Mouse (Mus musculus) lung, embryonic 15.5 days (tissue): ENCODE measurements at regions not wholly inside any gene's neighbourhood (a gene's known extent, or its start where the extent isn't known, plus 50 kb on each side); places are given as distances from the start of the nearest gene placed in this dataset.
"Not testable (repeated sequence)": the region's sequence is repeated elsewhere in the genome, so short reads cannot be mapped to it uniquely, and the experiment has no call there.

ENCODE experiments used
- ATAC-seq: fragments of 200-750 bp; cut with Nextera tagmentation; 2 replicates; pipeline ENCODE4 v1.8.0; 2017; ENCODE audit warnings: moderate number of reproducible peaks, borderline replicate concordance; ENCODE audit not compliant: low FRiP score, low TSS enrichment; ENCODE audit errors: extremely low read depth
- H3K27ac ChIP-seq: fragments of 300-500 bp; sonication (generic); 2 replicates; pipeline ENCODE4 v1.5.1; 2015; ENCODE audit warnings: moderate library complexity, mild to moderate bottlenecking, inconsistent platforms
- H3K27me3 ChIP-seq: fragments of 300-500 bp; sonication (generic); 2 replicates; pipeline ENCODE4 v1.6.1; 2015; ENCODE audit warnings: inconsistent platforms
- H3K36me3 ChIP-seq: fragments of 300-500 bp; sonication (generic); 2 replicates; pipeline ENCODE4 v1.6.1; 2015; ENCODE audit warnings: inconsistent platforms
- H3K4me1 ChIP-seq: fragments of 300-500 bp; sonication (generic); 2 replicates; pipeline ENCODE4 v1.6.1; 2015; ENCODE audit warnings: inconsistent platforms
- H3K4me2 ChIP-seq: fragments of 300-500 bp; sonication (generic); 2 replicates; pipeline ENCODE4 v1.6.1; 2015; ENCODE audit warnings: inconsistent platforms, mild to moderate bottlenecking, moderate library complexity
- H3K4me3 ChIP-seq: fragments of 300-500 bp; sonication (generic); 2 replicates; pipeline ENCODE4 v1.5.1; 2015; ENCODE audit warnings: mild to moderate bottlenecking, inconsistent platforms
- H3K9ac ChIP-seq: fragments of 300-500 bp; sonication (generic); 2 replicates; pipeline ENCODE4 v1.6.1; 2015; ENCODE audit warnings: inconsistent platforms
- H3K9me3 ChIP-seq: fragments of 300-500 bp; sonication (generic); 2 replicates; pipeline ENCODE4 v1.6.1; 2016; ENCODE audit warnings: inconsistent platforms
- WGBS: fragments of 180-500 bp; shearing (Covaris S2); methylation state at CpG from one replicate; pipeline ENCODE4 v1.1.7; 2015; 5-methylcytosine and 5-hydroxymethylcytosine counted together

DNA sequence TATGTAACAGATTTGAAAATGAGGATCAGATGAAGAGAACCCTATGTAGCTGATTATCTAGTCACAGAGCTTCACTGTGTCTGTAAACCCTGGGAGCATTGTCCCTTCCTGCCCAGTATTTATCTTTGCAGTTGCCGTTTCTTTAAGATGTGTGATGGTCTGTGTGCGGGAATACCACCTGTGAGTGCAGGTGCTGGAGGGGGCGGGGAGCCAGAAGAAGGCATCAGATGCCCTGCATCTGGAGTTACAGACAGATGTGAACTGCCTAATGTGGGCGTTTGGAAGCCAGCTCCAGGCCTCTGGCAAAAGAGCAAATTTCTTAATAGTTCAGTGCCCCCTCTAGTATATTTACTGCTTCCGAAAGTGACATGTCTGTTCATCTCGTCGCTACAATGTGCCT lies 193.1 kb downstream of the Diras2 start:
- ATAC-seq, result no peak
- H3K27me3 ChIP-seq, result no peaks in the 10 kb centered on the region
- no peaks in the 10 kb centered on the region for H3K9me3 ChIP-seq
- 59% methylated on average over 7 of the region's 7 CpGs for WGBS
- H3K4me1 ChIP-seq, result no peaks in the 10 kb centered on the region
- no peak overlapping the region for H3K4me2 ChIP-seq
- no peak overlapping the region for H3K27ac ChIP-seq
- H3K36me3 ChIP-seq, result no peaks in the 10 kb centered on the region
- no peak overlapping the region for H3K9ac ChIP-seq
- no peak overlapping the region for H3K4me3 ChIP-seq

DNA sequence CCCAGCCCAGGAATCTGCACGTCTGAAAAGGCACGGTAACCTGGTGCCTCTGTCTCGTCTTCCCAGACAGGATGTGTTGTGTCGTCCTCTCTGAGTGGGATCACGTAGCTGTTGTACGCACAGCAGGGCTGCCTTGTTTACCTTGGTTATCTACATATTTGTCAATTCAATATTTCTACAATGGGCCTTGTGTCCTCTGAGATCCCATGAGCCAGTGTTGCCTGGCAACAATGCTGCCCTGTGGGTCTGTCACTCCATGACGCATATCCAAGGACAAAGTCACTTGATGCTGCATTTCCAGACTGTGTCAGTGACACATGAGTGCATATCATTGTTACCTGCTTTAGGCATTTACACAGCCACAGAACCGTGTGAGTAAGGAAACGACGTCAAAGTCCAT lies 191.9 kb downstream of the Diras2 start:
- H3K27me3 ChIP-seq, result no peaks in the 10 kb centered on the region
- H3K4me3 ChIP-seq, result no peak overlapping the region
- no peak overlapping the region for H3K27ac ChIP-seq
- no peaks in the 10 kb centered on the region for H3K4me1 ChIP-seq
- no peaks in the 10 kb centered on the region for H3K36me3 ChIP-seq
- WGBS, result 46% methylated on average over 10 of the region's 10 CpGs
- no peak overlapping the region for H3K4me2 ChIP-seq
- ATAC-seq, result no peak
- H3K9ac ChIP-seq, result no peak overlapping the region
- no peaks in the 10 kb centered on the region for H3K9me3 ChIP-seq

DNA sequence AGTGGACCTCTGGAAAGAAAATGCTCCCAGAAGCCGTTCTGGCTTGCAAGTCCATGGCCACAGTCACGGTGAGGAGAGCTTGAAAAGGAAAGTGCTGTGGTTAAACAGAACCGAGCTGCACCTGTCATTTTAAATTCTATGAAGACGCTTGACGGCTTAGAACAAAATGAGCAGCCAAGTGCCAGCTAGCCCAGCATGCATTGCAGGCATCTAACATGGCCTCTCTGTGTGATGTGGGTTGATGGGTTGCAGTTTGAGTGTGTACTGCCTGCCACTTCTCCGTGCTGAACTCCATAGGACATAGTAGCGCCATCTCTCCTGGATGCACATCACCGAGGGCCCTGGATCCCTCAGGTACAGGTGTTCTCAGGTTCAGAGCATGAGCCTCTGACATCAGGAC lies 189.1 kb downstream of the Diras2 start:
- H3K4me3 ChIP-seq, result no peak overlapping the region
- no peaks in the 10 kb centered on the region for H3K36me3 ChIP-seq
- no peaks in the 10 kb centered on the region for H3K9me3 ChIP-seq
- H3K4me2 ChIP-seq, result no peak overlapping the region
- ATAC-seq, result no peak
- no peak overlapping the region for H3K9ac ChIP-seq
- H3K27me3 ChIP-seq, result no peaks in the 10 kb centered on the region
- H3K4me1 ChIP-seq, result no peaks in the 10 kb centered on the region
- 81% methylated on average over 8 of the region's 8 CpGs for WGBS
- no peak overlapping the region for H3K27ac ChIP-seq

DNA sequence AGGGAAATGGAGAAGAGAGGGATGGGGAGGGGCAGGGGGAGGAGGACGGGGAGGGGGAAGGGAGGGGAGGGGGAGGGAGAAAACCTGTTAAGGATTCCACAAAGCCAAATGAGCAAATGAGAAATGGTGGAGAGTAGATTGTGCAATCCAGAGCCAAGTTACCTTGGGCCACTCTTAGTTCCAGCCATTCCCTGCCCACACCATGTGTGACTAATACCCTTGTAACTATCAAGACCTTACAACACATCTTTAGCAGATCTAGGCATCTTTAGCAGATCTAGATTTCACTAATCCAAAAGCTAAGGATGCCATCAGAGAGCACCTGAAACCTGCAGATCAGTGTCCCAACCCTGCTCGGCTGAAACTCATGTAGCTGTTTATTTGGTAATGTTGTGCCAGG lies 186.7 kb downstream of the Diras2 start:
- H3K36me3 ChIP-seq, result no peaks in the 10 kb centered on the region
- H3K4me3 ChIP-seq, result no peak overlapping the region
- H3K27ac ChIP-seq, result no peak overlapping the region
- H3K4me1 ChIP-seq, result no peaks in the 10 kb centered on the region
- no peaks in the 10 kb centered on the region for H3K9me3 ChIP-seq
- ATAC-seq, result no peak
- H3K9ac ChIP-seq, result no peak overlapping the region
- no peak overlapping the region for H3K4me2 ChIP-seq
- H3K27me3 ChIP-seq, result no peaks in the 10 kb centered on the region
- WGBS, result 65% methylated on average over 2 of the region's 2 CpGs

DNA sequence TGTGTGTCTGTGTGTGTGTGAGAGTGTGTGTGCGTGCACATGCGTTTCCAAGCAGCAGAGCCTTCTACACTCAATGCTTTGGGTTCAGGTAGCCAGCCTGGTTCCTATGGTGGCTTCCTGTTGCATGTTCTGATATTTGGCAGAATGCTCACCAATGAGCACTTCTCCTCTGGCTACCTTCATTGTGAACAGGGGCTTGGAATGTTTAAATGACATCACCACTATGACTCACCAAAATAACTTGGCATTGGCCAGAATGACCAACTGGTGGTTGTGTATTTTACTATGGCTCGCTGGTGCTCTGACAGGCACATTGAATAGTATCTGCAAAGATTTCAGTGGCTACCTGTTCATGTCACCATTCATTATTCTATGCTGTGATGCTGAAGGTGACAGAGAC lies 186.2 kb downstream of the Diras2 start:
- no peak overlapping the region for H3K27ac ChIP-seq
- ATAC-seq, result no peak
- 92% methylated on average over 3 of the region's 3 CpGs for WGBS
- H3K9ac ChIP-seq, result no peak overlapping the region
- no peaks in the 10 kb centered on the region for H3K9me3 ChIP-seq
- no peaks in the 10 kb centered on the region for H3K27me3 ChIP-seq
- no peak overlapping the region for H3K4me3 ChIP-seq
- no peak overlapping the region for H3K4me2 ChIP-seq
- no peaks in the 10 kb centered on the region for H3K4me1 ChIP-seq
- H3K36me3 ChIP-seq, result no peaks in the 10 kb centered on the region

DNA sequence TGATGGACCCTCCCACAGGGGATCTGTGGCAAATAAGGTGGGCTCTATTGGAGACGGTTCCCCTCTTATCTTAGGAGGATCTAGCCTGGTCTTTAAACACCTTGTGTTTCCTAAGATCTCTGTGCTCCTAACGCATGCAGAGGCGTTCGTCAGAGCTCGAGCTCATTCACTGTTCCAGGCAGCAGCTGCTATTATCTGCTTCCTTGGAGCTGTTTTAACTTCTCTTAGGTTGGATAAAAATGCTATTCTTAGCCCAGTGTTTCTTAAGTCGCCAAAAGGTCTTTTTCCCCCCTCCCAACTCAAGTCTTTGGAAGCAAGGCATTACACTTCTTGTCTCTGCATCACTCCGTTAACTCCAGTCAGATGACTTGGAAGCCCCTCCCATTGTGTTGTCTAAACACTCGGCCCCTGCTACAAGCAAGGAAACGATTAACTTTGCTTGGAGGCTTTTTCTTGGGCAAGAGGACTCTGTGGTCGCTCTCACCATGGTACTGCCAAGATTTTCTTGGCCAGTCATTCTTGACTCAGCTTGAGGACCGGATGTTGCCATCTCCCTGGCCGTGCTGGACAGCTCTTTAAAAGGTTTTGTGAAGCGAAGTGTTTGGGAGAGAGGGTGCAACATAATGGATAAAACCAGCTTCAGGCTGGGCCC lies 185.6 kb downstream of the Diras2 start:
- H3K4me1 ChIP-seq, result no peaks in the 10 kb centered on the region
- H3K9me3 ChIP-seq, result no peaks in the 10 kb centered on the region
- no peak overlapping the region for H3K4me2 ChIP-seq
- H3K27me3 ChIP-seq, result no peaks in the 10 kb centered on the region
- H3K27ac ChIP-seq, result no peak overlapping the region
- 45% methylated on average over 13 of the region's 13 CpGs for WGBS
- H3K9ac ChIP-seq, result no peak overlapping the region
- no peaks in the 10 kb centered on the region for H3K36me3 ChIP-seq
- H3K4me3 ChIP-seq, result no peak overlapping the region
- ATAC-seq, result no peak

DNA sequence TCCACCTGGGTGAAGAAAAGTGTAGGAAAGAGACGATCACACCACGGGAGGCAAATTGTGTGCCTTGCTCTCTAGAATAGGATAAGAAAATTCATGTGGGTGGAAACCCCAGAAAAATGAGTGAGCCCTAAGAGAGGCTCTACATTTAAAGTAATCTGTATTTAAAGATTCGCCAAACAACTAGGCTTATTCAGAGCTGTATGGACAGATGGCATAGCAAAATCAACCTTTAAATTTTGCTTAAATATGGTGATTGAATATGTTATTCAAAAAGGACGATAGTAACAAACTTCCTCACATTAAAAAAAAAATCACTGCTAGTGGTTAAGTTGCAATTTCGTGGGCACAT lies 185.1 kb downstream of the Diras2 start:
- 78% methylated on average over 5 of the region's 5 CpGs for WGBS
- Histone ChIP-seq H3K27ac (no peak overlapping the region), H3K27me3 (no peaks in the 10 kb centered on the region), H3K4me3 (no peak overlapping the region), H3K9me3 (no peaks in the 10 kb centered on the region), H3K36me3 (no peaks in the 10 kb centered on the region), H3K4me1 (no peaks in the 10 kb centered on the region), H3K9ac (no peak overlapping the region), H3K4me2 (no peak overlapping the region)
- ATAC-seq, result no peak

DNA sequence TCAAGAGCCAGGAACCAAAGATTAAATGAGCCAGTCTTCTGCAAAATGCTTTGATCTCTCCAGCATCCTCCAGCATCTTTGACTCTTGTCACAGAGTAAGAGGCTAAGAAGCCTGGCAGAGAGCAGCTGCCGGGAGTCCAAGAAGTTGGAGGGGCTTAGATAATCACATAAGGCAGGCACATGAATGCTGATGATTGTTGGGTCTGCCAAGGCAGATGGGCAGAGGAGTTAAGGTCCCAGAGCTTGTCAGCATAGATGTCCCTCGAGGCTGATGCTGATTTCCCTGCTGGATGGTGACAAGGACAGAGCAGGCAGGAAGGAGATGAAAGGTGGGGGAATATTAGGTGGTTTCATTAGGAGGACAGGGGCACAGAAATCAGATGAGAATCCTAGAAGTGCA lies 183.4 kb downstream of the Diras2 start:
- Histone ChIP-seq H3K4me2 (no peak overlapping the region), H3K4me3 (no peak overlapping the region), H3K9me3 (no peaks in the 10 kb centered on the region), H3K27me3 (no peaks in the 10 kb centered on the region), H3K4me1 (no peaks in the 10 kb centered on the region), H3K36me3 (no peaks in the 10 kb centered on the region), H3K27ac (no peak overlapping the region), H3K9ac (no peak overlapping the region)
- ATAC-seq, result no peak
- 42% methylated on average over 2 of the region's 2 CpGs for WGBS

DNA sequence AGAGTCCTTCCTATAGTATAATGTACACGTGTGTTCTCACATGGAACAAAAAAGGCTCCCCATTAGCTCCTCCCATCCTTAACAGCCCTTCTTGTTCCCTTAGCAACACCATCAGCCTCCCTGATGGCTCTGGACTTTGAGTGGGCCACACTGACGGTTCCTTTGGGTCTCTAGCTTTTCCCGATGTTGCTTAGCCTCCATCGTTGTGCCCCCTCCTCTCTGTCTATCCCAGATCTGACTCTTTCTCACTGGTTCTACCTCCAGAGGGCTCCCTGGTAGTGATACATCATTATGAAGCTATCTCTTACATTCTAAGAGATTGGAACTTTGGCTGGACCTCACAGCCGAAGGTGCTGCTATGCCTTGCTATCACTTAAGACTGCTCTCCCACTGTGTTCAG lies 181.5 kb downstream of the Diras2 start:
- Histone ChIP-seq H3K4me1 (no peaks in the 10 kb centered on the region), H3K4me3 (no peak overlapping the region), H3K9ac (no peak overlapping the region), H3K36me3 (no peaks in the 10 kb centered on the region), H3K4me2 (no peak overlapping the region), H3K27ac (no peak overlapping the region), H3K27me3 (no peaks in the 10 kb centered on the region), H3K9me3 (no peaks in the 10 kb centered on the region)
- WGBS, result 74% methylated on average over 5 of the region's 5 CpGs
- ATAC-seq, result no peak

DNA sequence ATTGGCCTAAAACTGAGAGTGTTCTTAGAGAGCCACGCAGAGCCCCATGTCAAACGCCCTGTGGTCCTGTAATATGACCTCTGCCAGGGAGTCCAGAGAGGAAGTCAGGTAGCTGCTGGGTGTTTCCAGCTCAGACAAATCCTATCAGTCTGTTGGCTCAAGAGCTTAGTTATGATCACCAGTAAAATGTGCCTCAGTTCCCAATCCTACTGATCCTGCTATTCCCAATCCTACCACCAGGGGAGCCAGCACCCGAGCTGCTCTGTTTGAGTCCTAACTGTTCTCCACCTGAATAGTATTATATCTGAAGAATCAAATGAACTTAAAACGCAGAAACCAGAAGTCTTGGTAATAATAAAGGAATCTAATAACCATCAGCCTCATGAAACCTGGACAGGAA lies 178.5 kb downstream of the Diras2 start:
- no peak overlapping the region for H3K4me2 ChIP-seq
- H3K9me3 ChIP-seq, result no peaks in the 10 kb centered on the region
- no peaks in the 10 kb centered on the region for H3K36me3 ChIP-seq
- 75% methylated on average over 4 of the region's 4 CpGs for WGBS
- no peaks in the 10 kb centered on the region for H3K27me3 ChIP-seq
- H3K4me1 ChIP-seq, result no peaks in the 10 kb centered on the region
- ATAC-seq, result no peak
- H3K27ac ChIP-seq, result no peak overlapping the region
- H3K9ac ChIP-seq, result no peak overlapping the region
- no peak overlapping the region for H3K4me3 ChIP-seq

DNA sequence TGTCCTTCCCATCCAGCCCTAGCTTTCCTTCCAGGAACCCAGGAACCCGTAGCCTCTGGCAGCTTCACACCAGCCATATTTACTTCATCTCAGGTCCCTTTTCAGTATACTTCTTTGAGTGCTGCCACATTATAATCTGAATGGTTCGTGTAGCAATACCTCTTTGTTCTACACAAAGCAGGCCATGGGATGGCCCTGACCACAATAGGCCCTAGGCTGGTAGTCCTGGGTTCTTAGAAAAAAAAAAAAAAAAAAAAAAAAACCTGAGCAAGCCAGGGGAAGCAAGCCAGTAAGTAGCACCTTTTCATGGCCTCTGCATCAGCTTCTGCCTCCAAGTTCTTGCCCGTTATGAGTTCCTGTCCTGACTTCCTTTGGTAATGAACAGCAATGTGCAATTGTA lies 177.6 kb downstream of the Diras2 start:
- WGBS, result 72% methylated on average over 3 of the region's 3 CpGs
- no peak overlapping the region for H3K9ac ChIP-seq
- H3K9me3 ChIP-seq, result no peaks in the 10 kb centered on the region
- no peak overlapping the region for H3K27ac ChIP-seq
- no peaks in the 10 kb centered on the region for H3K4me1 ChIP-seq
- H3K27me3 ChIP-seq, result no peaks in the 10 kb centered on the region
- H3K4me2 ChIP-seq, result no peak overlapping the region
- H3K4me3 ChIP-seq, result no peak overlapping the region
- H3K36me3 ChIP-seq, result no peaks in the 10 kb centered on the region
- ATAC-seq, result no peak

DNA sequence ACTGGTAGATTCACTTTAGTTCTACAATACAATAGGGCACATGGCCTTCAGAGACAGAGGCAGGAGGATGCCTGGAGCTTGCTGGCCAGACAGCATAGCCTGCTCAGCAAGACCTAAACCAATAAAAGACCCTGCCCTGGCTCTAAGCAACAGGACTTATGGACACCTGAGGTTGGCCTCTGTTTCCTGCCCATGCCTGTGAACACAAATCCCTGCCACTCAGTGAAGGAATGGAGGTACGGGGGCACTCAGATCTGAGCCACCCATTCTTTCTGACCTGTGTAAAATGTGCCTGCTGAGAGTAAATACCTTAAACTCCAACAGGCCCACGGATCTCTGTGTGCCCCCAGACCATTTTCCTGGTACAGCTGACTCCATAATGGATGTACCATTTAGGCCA lies 177.1 kb downstream of the Diras2 start:
- no peak for ATAC-seq
- Histone ChIP-seq H3K4me3 (no peak overlapping the region), H3K4me1 (no peaks in the 10 kb centered on the region), H3K36me3 (no peaks in the 10 kb centered on the region), H3K27me3 (no peaks in the 10 kb centered on the region), H3K9ac (no peak overlapping the region), H3K9me3 (no peaks in the 10 kb centered on the region), H3K4me2 (no peak overlapping the region), H3K27ac (no peak overlapping the region)
- 54% methylated on average over 2 of the region's 2 CpGs for WGBS

DNA sequence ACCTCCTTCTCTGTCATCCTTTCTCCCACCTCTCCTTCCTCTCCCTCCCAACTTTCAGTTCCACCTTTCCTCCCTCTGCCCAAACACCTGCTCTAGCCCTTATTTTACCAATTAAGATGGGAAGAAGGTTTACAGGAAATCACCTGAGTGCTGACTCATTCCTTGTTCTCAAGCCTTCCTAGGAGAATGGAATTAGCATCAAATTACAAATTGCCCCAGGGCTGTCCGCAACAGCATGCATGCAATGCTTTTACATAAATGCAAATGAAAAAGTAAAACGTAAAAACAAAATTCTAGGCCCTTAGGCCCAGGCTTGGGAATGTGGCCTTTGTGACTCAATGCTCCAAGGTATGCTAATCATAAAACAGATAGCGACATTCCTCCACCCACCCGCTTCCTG lies 175.2 kb downstream of the Diras2 start:
- not testable (repeated sequence) for H3K9me3 ChIP-seq, H3K27me3 ChIP-seq, H3K9ac ChIP-seq, H3K4me3 ChIP-seq, H3K4me2 ChIP-seq, ATAC-seq, H3K4me1 ChIP-seq, H3K36me3 ChIP-seq, H3K27ac ChIP-seq
- 84% methylated on average over 4 of the region's 4 CpGs for WGBS
